Mouse (Mus musculus) gastrocnemius, postnatal 4 days (tissue): ENCODE measurements around the gene Shisa7. TPM values are rescaled to one million over a fixed set of nuclear protein-coding genes. Genes with fewer than 3 reads are reported as not detected.

Source experiments
- total RNA-seq, 2 experiments: library from RNA; stranded (reverse); gene quantifications; 2 replicates each; pipeline ENCODE4 v1.2.3; 2021

The Shisa7 gene
- total RNA-seq, 2 experiments from 2014 or later: 0.05 TPM; not detected in 1

Other genes starting within 250 kb of the Shisa7 start
- not detected for gene Ptprh, start 240.7 kb downstream of the Shisa7 start, total RNA-seq
- 1 to 10 TPM; 7.0 to 7.8 TPM for gene Tmem86b, start 213.3 kb downstream of the Shisa7 start, total RNA-seq
- gene Ppp6r1, start 185.7 kb downstream of the Shisa7 start, total RNA-seq: 10 to 100 TPM; 72.0 to 76.5 TPM
- gene Hspbp1, start 159.6 kb downstream of the Shisa7 start, total RNA-seq: 10 to 100 TPM; 25.7 to 27.8 TPM
- 1 to 10 TPM; 6.7 to 7.3 TPM for gene Brsk1, start 154.1 kb downstream of the Shisa7 start, total RNA-seq
- under 1 TPM; 0.13 to 0.29 TPM for gene Tmem150b, start 119.4 kb downstream of the Shisa7 start, total RNA-seq
- 10 to 100 TPM; 33.2 to 39.2 TPM for gene Kmt5c, start 104.6 kb downstream of the Shisa7 start, total RNA-seq
- gene Cox6b2, start 91.6 kb downstream of the Shisa7 start, total RNA-seq: 1 to 10 TPM; 7.6 to 8.0 TPM
- gene Fam71e2, start 73.4 kb downstream of the Shisa7 start, total RNA-seq: not detected
- gene Il11, start 61.8 kb downstream of the Shisa7 start, total RNA-seq: under 1 TPM; 0.18 to 0.29 TPM
- gene Tmem190, start 61.8 kb downstream of the Shisa7 start, total RNA-seq: not detected
- 1 to 10 TPM; 3.7 to 5.2 TPM for gene Tmem238, start 55.0 kb downstream of the Shisa7 start, total RNA-seq
- gene Rpl28, start 51.8 kb downstream of the Shisa7 start, total RNA-seq: 1,000 to 10,000 TPM; 1,080 to 1,143 TPM
- gene Ube2s, start 32.1 kb downstream of the Shisa7 start, total RNA-seq: 100 to 1,000 TPM; 122 to 140 TPM
- gene Isoc2b, start 25.6 kb upstream of the Shisa7 start, total RNA-seq: 1 to 10 TPM; 2.3 to 2.5 TPM
- 10 to 100 TPM; 10.7 to 11.7 TPM for gene Isoc2a, start 32.5 kb upstream of the Shisa7 start, total RNA-seq
- not detected for gene Gm36210, start 61.8 kb upstream of the Shisa7 start, total RNA-seq
- gene Zfp628, start 70.5 kb upstream of the Shisa7 start, total RNA-seq: 10 to 100 TPM; 14.0 to 14.6 TPM
- gene Nat14, start 77.3 kb upstream of the Shisa7 start, total RNA-seq: 1 to 10 TPM; 4.6 to 5.2 TPM
- 10 to 100 TPM; 67.3 to 73.3 TPM for gene Ssc5d, start 81.1 kb upstream of the Shisa7 start, total RNA-seq
- gene Sbk2, start 119.7 kb upstream of the Shisa7 start, total RNA-seq: 10 to 100 TPM; 13.0 to 15.9 TPM
- under 1 TPM in 1 of 2 experiments, not detected in 1; 0.13 TPM for gene Sbk3, start 126.5 kb upstream of the Shisa7 start, total RNA-seq
- 10 to 100 TPM; 17.9 to 22.2 TPM for gene Zfp579, start 151.5 kb upstream of the Shisa7 start, total RNA-seq
- gene Zfp524, start 169.7 kb upstream of the Shisa7 start, total RNA-seq: 1 to 10 TPM; 9.0 to 9.6 TPM
- gene Fiz1, start 170.0 kb upstream of the Shisa7 start, total RNA-seq: 10 to 100 TPM; 25.5 to 28.9 TPM
- gene Gm44973, start 170.8 kb upstream of the Shisa7 start, total RNA-seq: not detected
- gene Zfp865, start 175.7 kb upstream of the Shisa7 start, total RNA-seq: 10 to 100 TPM; 24.5 to 27.4 TPM
- under 1 TPM; 0.80 to 0.91 TPM for gene Ccdc106, start 175.9 kb upstream of the Shisa7 start, total RNA-seq
- gene 4632433K11Rik, start 189.4 kb upstream of the Shisa7 start, total RNA-seq: not detected
- gene Zfp784, start 193.8 kb upstream of the Shisa7 start, total RNA-seq: 1 to 10 TPM; 5.8 to 6.6 TPM
- gene Zfp580, start 206.8 kb upstream of the Shisa7 start, total RNA-seq: 10 to 100 TPM; 10.1 to 11.6 TPM
- 100 to 1,000 TPM; 117 to 127 TPM for gene U2af2, start 217.4 kb upstream of the Shisa7 start, total RNA-seq
- gene Epn1, start 235.5 kb upstream of the Shisa7 start, total RNA-seq: 100 to 1,000 TPM; 112 to 117 TPM